Mouse (Mus musculus) heart, adult 9 months (tissue): ENCODE measurements around the gene Casr.

Experiments used
- DNase-seq, 2 experiments: peaks; one replicate each; pipeline ENCODE4 v3.0.0; 2022; ENCODE audit warnings: low spot score in 2 of 2

The Casr gene

DNA sequence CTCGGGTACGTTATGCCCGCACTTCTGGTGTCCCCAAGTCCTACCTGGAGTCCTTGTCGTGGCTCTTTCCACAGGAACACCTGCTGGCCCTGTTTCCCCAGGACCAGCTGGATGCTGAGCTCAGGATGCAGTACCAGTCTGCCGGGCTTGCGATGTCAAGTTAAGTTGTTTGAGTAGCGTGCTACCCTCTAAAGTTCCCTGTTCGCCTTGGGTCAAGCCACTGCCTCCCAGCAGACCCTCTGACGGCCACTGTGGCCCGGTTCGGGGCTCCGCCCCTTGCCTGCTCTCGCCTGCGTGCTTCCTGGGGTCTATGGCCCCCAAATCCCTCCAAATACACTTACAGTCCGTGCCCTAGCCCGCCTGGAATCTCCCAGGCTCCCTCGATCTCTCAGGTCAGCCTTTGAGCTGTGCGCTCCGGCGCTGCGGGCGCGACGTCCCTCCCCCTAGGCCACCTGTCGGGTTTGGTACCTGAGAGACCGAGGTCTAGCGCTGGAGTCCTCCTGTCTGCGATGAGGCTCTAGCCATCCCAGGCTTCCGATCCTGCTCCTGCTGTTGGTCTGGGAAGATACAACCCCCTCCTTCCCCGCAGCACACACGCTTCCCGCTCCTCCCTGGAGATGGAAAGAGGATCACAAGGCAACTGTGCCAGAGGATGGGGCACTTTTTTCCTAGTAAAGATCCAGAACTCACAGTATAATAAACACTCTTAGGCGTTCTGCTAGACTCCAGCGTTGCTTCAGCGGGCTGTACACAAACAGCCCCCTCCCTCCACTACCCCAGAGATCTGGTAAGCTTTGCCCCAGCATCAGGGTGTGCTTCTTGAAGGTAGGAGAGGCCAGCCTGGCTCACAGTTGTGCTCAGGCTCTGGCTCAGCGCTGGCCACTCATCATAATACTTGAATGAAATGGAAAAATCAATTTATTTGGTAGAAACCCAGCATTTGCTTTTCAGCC lies at the start of gene Casr:
TSS of gene Casr (minus strand) at position 756 of the 953 bp plus-strand sequence.
- no peak for DNase-seq

DNA sequence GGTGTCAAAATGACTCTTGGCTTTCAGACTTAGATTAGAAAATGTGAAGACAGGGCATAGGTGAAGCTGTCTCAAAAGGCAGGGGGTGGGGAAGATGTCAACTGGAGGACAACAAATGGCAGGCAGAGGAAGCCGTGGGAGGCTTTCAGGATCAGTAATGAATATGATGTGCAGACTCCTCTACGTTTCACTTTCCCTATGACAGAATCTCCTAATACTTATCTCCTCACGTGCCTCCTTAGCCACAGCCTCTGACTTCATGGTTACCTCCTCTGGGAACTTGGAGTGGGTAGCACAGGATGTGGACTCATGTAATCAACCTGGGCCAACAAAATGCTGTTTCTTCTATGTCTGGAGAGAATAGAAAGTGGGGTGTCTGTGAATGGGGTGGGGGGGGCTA lies 40.7 kb upstream of the Casr start:
- no peak for DNase-seq

DNA sequence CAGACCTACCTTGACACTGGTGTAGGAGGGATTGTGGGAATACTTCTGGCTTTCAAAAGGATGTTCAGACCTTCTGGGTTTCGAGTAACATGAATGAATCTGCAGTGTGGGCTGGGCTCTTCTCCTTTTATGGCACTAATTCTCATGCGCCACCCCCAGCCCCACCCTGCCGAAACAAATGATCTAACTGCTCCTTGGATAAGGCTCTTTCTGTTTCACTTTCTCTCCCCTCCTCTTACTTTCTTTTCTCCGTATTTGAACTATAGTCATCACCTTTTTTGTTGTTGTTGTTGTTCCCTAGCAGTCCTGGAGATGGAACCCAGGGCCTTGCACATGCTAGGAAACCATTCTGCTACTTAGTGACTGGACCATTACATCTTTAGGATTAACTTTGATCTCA lies 36.3 kb upstream of the Casr start:
- DNase-seq: no peak

DNA sequence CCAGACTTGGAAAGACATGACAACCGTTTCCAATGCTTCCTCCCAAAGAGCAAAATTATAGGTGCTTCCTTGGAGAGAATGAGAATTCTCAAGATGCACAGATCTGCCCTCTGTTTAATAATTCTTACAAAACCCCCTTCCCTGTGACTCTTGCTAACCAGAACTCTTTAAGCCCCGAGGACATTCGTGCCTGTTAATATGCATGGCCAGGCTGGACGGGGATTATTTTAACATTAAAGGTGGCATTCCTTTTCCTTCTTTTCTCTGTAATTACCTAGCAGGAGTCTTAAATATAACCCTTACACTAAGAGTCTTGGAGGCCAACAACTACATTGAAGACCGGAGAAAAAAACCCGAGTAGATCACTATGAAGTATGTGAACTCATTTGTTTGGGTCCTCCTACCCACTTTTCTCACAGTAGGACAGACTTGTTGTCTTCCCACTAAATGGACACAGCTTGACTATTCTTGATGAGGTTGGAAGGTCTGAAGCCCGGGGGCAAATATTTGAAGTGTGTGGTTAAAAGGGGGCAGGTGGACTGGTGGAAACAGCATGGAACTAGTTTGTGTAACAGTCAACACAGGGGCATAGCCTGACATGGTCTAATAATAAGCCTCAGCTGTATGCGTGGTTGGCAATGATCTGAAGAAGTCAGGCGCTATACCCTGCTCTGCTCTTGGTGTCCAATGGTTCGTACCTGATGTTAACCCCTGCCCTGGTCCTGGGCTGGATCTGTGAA lies 34.9 kb upstream of the Casr start:
- DNase-seq: no peak

DNA sequence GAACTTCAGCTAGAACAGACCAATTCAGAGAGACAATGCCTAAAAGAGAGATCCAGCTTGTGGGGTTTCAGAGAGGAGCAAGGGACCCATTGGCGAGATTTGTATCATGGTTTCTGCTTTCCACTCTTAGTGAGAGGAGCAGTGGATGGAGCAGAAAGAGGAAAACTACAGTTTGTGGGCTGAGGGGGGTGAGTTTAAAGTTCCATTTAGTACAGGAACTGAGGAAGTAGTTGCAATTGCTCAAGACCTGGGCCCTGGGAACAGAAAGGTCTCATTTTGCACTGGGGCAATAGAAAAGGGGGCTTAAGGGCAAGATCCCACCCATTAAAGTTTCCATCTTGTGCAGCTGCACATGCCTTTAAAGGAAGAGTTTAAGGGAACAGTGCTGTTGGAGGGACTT lies 28.0 kb upstream of the Casr start:
- DNase-seq: no peak

DNA sequence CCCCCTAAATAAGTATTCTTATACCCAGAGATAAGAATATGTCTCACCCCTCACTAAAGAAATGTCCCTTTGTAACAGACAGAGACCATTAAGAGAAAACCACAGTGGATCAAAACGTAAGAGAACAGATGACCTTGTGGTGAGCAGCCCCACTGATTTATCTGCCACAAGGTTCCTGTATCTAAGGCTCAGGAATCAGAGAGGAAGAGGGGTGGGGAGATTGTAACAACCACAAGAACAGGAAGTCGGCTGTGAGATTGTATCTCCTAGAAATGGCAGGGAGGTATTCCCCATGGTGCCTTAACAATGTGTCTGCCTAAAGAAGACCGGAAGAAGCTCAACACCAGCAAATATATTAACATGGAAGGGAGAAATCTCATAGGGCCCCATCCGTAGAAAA lies 26.0 kb upstream of the Casr start:
- no peak for DNase-seq

DNA sequence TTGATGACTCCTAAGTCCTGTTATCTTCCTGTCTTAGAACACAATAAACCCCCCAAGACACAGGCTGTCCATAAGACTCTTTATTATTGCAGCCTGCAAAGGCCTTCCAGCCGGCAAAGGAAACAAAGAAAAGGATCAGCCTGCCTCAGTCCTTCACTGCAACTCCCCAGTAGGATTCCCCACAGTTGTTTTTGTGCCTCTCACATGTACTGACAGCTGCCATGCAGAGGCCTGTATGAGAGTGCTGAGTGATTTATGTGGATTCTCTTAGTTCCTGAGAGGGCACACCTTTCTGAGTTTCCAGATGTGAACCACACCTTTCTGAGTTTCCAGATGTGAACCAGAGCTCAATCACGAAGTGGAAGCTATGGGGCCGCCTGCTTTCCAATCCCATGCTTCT lies 20.1 kb upstream of the Casr start:
- no peak for DNase-seq

DNA sequence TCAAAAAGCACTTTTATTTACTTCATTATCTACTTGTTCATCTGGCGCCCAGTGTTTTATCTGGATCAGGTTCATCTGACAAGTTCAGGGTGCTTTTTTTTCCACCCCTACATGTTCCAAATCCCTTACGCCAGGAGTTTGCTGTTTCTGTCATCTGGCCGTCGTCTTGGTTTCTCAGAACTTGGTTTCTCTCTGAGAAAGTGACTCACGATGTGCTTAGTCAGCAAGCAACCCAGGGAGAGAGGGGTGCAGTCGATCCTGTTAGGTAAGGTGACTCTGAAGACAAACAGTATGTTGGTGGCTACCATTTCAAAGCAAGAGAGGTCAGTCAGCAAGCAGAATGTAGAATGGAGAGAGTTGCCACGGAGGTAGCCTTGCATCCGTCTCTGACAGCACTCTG lies 10.0 kb upstream of the Casr start:
- no peak for DNase-seq

DNA sequence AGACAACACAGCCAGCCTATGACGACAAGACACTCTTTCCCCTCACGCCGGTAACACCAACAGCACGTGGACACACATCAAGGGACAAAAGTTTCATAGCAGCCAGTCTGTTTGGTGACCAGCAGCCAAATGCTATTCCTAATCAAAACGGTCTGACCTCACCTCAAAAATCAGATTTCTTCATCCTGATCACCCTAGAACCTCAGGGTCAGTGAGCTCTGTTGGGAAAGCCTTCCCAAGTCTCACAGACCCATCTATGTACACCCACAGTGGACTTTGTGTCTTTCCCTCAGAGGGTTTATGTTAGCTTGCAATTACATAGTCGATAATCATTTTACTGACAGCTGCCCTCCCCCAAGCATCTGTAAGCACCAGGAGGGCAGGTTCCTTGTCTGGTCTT lies 2.4 kb downstream of the Casr start:
- no peak for DNase-seq

DNA sequence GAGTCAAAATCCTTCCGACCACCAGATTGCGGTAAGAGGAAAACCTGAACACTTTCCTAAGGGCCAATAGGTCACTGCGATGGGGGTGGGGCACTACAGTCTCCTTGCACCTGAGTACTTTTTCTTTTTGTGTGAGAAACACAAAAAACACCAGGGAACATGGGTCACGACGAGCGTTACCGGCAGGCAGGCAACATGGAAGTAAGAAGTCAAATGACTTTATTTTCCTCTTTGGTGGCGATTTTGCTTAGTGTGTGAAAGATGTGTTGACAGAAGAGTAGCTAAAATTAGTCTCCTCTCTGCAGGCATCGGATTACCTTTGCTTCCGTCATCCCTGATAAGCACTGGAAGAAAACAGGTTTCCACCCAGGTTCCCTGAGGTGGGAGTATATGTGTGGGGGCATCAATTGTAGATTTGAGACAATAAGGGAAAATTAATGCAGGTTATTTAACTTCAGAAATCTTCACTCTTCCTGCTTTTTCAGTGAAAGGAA lies 6.2 kb downstream of the Casr start:
- peak; percentile 8 to 30 for DNase-seq

DNA sequence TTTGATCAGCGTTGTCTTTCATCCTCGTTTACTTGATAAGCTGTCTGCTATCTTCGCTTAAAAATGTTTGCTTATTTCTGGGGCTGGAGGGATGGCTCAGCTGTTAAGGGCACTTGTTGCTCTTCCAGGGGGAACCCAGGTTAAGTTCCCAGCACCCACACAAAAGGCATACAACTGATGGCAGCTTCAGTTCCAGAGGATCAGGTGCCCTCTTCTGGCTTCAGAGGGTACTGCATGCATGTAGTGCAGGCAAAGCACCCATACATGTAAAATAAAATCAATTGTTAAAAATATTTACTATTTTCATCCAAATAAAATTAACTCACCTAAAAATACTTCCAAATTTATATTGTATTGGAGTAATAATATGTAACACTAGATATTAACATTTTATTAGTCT lies 8.3 kb downstream of the Casr start:
- no peak for DNase-seq

DNA sequence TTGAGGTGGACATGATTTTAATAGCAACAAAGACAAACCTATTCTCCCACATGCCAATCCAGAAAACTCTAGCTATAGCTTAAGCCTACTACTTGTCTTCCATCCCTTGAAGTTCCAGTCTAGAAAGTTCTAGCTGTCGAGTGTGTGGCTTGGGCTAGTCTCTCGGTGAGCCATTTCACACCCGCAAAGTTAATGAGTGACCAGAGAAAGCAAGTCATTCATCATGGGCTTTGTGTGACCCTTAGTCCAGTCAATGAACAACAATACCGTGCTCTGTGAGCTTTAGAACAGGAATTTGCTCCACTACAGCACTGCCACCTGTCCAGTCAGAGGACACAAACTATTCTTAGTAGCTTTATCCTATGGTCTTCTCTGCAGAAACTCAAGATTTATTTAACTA lies 16.6 kb downstream of the Casr start:
- no peak for DNase-seq

DNA sequence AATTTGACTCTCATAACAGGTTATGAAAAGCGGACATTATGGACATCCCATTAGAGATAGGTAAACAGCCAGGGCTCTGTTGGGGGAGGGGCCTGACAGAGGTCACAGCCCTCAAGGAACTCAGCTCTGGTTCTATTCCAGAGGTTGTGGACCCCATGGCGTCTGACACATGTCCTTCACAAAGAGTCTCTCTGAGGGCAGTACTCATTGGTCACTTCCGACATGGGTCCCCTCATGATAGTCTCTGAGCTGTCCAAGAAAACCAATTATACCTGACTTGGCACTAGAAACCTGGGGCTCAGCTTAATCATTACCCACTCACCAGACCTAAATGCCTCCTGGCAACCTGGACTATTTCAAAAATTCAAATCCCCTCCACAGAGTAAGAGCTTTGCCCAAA lies 18.9 kb downstream of the Casr start:
- DNase-seq: no peak

DNA sequence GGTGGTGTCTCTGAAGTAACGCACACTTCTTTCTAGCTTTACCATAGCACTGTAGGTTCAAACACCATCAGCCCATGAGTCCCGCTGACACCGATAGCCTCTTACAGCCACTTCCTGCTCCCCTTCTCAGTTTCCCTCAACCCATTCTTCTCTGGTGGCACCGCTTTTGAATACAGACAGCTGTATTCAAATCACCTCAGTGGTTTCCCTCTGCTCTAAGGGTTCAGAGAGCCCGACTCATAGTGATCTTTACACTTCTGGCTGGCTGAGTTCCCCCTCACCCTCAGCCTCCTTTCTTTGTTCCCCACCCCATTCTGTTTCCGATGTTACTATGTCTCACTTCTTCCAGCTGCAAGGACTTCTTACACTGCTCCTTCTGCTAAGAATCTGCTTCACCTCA lies 21.1 kb downstream of the Casr start:
- DNase-seq: no peak

DNA sequence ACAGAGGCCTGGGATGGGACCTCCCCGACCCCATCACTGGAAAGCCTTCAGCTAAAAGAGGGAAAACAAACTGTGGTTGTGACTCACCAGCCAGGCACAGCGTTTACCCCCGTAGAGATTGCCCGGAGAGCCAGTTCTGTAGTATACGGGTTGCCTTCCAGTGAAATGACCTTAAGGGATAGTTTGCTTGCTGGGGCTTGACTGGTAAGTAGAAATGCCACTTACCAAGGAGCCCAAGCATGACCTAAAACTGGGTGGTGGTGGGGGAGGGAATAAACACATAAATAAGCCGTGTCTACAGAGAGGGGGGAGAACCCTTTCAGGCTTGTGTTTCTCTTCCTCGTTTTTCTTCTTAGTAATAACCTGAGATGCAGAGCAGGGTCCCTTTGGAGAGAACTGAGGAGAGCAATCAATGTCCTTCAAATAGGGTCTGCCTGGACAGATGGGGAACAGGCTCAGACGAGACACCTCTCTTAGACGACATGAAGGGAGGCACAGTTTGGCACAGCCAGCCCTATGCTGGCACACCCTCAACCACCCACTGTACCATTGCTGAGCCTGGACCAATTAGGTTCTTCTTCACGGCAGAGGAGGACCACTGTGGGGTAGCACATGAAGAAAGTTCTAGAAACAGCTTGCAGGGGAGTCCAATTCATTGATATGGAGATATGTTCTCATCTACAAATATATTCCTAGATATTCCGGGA lies 28.8 kb downstream of the Casr start:
- no peak for DNase-seq

DNA sequence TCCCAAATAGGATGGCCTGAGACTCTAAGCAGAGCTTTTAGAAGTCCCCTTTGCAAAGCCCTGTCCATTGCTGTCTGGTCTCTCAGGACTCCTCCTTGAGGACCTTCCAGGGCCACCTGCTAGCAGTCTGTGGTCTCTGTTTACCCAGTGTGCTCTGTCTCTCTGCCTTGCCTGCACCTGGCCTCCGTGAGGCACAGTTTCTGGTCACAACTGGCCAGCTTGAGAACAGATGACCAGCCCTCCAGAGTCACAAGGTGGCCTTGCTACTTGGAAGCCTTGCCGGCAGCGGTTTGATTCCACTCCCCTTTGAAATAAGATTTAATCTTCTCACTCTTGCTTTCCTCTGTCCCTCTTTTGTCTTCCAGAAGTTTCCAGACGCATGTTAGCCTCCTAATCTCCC lies 29.9 kb downstream of the Casr start:
- DNase-seq: no peak

DNA sequence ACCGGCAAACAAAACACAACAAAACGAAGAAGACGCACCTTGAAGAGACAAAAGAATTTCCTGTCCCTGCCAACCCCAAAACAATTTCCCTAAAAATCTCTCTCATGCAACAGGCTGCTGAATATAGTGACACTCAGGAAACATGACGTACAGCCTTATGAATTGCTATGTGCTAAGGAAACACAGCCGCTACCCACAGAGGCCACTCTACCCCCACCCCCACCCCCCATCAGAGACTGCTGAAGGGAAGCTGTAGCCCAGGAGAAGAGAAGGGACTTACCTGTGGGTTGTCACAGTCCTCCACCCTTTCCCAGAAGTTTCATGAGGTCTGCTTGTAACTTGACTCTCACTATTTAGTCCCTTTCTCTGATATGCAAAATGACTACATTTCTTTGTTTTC lies 30.3 kb downstream of the Casr start:
- DNase-seq: no peak

DNA sequence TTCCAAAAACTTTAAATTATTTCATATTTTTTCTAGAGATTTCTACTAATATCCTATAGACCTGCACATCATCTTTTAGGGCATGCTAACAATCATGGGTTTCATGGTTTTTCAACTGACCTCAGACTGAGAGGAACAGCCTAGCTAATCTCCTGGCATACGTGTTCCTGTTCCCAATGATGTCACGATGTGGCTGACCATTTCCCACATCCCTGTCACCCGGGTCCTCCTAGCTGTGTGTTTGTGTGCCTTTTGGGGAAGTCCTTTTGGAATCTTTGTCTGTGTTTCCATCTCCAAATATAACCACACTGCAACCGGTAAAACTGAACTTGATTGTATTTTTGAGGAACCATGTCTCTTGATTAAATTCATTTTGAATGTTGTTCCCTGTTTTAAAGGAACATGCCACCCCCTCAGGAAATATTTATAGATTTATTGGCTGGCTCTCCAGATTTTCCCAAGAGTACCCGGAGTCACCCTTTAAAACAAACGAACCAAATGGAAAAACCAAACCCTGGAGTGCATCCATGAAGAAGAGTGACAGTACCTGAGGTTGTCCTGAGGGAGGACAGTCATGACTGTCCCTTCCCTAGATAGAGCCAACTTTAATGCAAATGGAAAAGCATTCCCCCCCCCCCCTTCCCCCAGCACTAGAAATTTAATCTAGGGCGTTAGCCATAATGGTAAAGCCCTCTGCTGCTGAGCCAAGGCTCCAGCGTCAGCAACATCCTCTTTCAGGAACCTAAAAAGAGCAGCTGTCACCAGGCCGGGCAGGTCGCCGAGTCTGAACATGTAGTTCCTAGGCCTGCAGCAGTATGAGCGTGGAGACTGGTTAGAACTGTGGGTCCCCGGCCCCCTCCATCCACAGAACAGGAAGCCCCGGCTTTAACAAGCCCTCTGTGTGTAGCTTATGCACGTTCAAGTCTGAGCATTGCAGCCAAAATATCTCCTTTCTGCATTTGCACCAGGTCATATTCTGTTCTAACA lies 31.1 kb downstream of the Casr start:
- DNase-seq: peak; percentile 10 to 13

DNA sequence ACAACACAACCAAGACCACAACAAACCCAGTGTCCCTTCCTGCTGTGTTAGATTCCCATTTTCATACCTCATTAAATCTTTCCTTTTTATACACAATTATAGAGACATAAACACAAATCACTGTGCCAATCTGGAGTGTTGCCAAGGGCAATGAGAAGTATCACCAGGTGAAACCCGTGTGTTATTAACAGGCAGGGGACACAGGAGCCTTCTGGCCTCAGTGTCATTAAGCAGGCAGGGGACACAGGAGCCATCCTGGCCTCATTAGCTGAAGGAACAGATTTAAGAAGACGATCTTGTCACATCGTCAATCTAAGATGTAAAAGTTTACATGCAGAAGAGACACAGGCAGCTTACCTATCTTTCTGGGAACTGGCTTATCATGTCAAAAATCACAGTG lies 33.1 kb downstream of the Casr start:
- DNase-seq: no peak

DNA sequence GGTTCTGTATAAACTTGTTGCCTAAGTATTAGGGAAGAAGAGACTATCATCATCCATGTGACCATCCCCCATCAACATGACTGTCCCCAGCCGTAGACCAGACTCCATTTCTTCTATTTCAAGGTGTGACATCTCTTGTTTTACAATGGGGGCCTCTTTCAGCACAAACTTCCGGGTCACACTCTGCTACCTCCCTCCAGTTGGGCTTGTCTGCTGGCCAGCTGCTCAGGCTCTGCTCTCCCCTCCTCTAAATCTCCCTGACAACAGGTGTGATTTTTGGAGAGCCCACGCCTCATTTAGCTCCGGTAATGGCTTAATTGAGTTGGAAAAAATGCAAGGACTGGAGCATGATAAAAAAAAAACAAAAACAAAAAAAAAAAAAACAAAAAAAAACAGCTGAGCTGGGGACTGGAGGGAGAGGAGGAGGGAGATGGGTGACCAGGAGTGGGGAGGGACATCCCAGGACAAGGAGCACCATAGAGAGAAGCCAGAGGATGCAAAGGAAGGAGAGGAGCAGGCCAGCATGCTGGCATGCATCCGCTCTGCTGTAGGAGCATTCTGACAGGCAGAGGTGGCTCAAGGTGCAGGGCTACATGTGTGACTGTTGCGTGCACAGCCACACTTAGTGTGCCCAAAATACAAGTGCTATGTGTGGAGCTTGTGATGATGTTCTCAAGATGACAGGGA lies 35.2 kb downstream of the Casr start:
- DNase-seq: no peak

DNA sequence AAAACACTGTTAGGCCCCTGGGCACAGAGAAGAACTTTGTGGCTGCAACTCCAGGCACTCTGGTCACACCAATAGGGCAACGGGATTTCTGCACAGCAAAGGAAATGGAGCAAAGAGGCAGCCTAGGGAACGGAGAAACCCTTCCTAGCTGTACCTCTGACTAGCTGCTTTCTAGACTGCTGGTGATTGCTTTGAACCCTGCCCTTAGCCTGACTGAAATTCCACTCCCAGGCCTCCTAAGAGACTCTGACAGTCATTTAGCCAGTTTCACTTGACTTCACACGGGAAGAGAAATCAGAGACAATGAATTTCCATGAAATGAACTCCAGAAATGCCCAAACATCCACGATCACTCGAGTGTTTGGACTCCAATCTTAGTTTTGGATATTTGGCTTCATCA lies 38.8 kb downstream of the Casr start:
- no peak for DNase-seq
